Mouse (Mus musculus) limb, embryonic 13.5 days (tissue): Measurements from ENCODE around the gene Plxnc1. TPM values are rescaled to one million over a fixed set of nuclear protein-coding genes. Genes with fewer than 3 reads are reported as not detected.

Experiments
- ATAC-seq: fragments of 200-750 bp; cut with Nextera tagmentation; 2 replicates; pipeline ENCODE4 v1.8.0; 2017; ENCODE audit warnings: low read depth, moderate number of reproducible peaks, moderate TSS enrichment; ENCODE audit not compliant: low FRiP score
- H3K27ac ChIP-seq: fragments of 300-500 bp; sonication (generic); 2 replicates; pipeline ENCODE4 v1.5.1; 2015; ENCODE audit warnings: inconsistent platforms, mild to moderate bottlenecking, moderate library complexity
- H3K27me3 ChIP-seq: fragments of 300-500 bp; sonication (generic); 2 replicates; pipeline ENCODE4 v1.6.1; 2015; ENCODE audit warnings: mild to moderate bottlenecking, inconsistent platforms
- H3K36me3 ChIP-seq: fragments of 300-500 bp; sonication (generic); 2 replicates; pipeline ENCODE4 v1.6.1; 2015; ENCODE audit warnings: inconsistent platforms, mild to moderate bottlenecking, moderate library complexity
- H3K4me1 ChIP-seq: fragments of 300-500 bp; sonication (generic); 2 replicates; pipeline ENCODE4 v1.6.1; 2015; ENCODE audit warnings: inconsistent platforms
- H3K4me2 ChIP-seq: fragments of 300-500 bp; sonication (generic); replicated peaks from 2 replicates; pipeline ENCODE4 v1.6.1; 2015; ENCODE audit warnings: inconsistent platforms, mild to moderate bottlenecking, moderate library complexity
- H3K4me3 ChIP-seq: fragments of 300-500 bp; sonication (generic); 2 replicates; pipeline ENCODE4 v1.5.1; 2015; ENCODE audit warnings: moderate library complexity, mild to moderate bottlenecking, inconsistent platforms
- H3K9ac ChIP-seq: fragments of 300-500 bp; sonication (generic); 2 replicates; pipeline ENCODE4 v1.6.1; 2015; ENCODE audit warnings: mild to moderate bottlenecking, inconsistent platforms
- H3K9me3 ChIP-seq: fragments of 300-500 bp; sonication (generic); 2 replicates; pipeline ENCODE4 v1.6.1; 2016; ENCODE audit warnings: inconsistent platforms
- WGBS: fragments of 180-500 bp; shearing (Covaris S2); methylation state at CpG from one replicate; pipeline ENCODE4 v1.1.7; 2015; 5-methylcytosine and 5-hydroxymethylcytosine counted together
- polyA plus RNA-seq: library from polyadenylated mRNA; unstranded; fragments of >200 nt; fragmentation: Nextera tagmentation; extraction: Ambion mirVana; gene quantifications from 2 replicates; pipeline ENCODE4 v1.2.1, GENCODE M21; 2015

Plxnc1 gene
- polyA plus RNA-seq, result 2.0 and 2.7 TPM in 2 replicates

GRCm38 (mm10) chr10:94944691-94945205 lies at the start of gene Plxnc1:
TSS of gene Plxnc1 (minus strand) at chr10:94944835.
- ATAC-seq, result 0 out of 2 replicates have a peak, but pooled peaks have one; percentile 38
- Histone ChIP-seq H3K9ac (peak within 1 kb of the TSS; percentile 84), H3K36me3 (no peaks in the 10 kb centered on the region), H3K27ac (no peak within 1 kb of the TSS), H3K27me3 (peaks cover 65% of the 10 kb centered on the region), H3K4me2 (peak within 1 kb of the TSS; percentile 99), H3K4me3 (peak within 1 kb of the TSS; percentile 76), H3K9me3 (no peaks in the 10 kb centered on the region), H3K4me1 (peaks cover 35% of the 10 kb centered on the region)
- WGBS, result under 1% methylated on average over 23 of the region's 57 CpGs

DNA sequence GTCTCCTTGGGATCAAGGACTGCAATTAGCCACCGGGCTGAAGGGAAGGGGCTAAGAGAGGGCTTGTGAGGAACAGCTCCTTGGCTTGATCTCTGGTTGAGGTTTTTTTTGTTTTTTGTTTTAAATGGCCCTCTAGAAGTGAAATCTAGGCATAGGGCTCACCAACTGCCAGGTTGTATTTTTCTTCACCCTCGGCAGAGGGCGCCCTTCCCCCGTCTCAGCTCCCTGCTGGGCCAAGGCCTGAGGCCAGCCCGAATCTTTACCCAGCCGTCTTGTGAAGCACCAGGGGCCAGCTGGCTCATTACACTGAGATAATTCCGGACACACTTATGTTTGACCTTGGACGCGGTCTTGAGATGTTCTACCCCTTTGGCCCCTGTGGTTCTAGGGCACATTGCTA lies 47.5 kb upstream of the Plxnc1 start:
- 8% methylated on average over 9 of the region's 9 CpGs for WGBS
- no peak overlapping the region for H3K9ac ChIP-seq
- H3K4me3 ChIP-seq, result peak overlapping the region; percentile 32
- H3K9me3 ChIP-seq, result no peaks in the 10 kb centered on the region
- H3K4me1 ChIP-seq, result peaks cover 28% of the 10 kb centered on the region
- H3K4me2 ChIP-seq, result peak overlapping the region; percentile 61
- no peak overlapping the region for H3K27ac ChIP-seq
- ATAC-seq, result peak; percentile 42; the same call in 1 of the 2 replicates
- H3K27me3 ChIP-seq, result no peaks in the 10 kb centered on the region
- no peaks in the 10 kb centered on the region for H3K36me3 ChIP-seq

DNA sequence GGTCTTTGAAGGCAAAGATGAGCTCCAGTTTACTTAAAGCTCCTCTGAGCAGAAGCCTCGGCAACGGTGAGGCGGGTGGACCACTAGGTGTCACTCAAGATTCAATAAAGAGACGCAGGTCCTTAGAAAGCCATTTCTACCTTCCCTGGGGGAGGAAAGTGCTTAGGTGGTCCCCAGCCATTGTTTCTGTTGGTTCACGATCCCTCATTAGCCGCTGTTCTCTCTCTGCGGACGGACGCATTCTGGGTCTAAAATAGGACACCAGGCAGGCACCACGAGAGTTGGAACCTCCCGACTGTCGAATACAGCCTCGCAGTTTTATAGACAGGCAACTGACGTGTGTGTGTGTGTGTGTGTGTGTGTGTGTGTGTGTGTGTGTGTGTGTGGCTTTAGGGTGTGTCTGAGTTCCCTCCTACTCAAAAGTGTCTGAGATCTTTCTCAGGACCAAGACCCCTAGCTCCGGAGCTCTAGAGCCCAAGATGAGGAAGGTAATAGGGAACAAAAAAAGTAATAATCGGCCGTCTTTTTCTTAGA lies 47.0 kb upstream of the Plxnc1 start:
- peak; percentile 45; the same call in 1 of the 2 replicates for ATAC-seq
- Histone ChIP-seq H3K27ac (peak overlapping the region; percentile 44), H3K4me1 (peaks cover 28% of the 10 kb centered on the region), H3K9me3 (no peaks in the 10 kb centered on the region), H3K9ac (0 out of 2 replicates have a peak overlapping the region, but pooled peaks have one; percentile 19), H3K36me3 (no peaks in the 10 kb centered on the region), H3K4me3 (peak overlapping the region; percentile 32), H3K27me3 (no peaks in the 10 kb centered on the region), H3K4me2 (peak overlapping the region; percentile 61)
- WGBS, result 9% methylated on average over 17 of the region's 17 CpGs

GRCm38 (mm10) chr10:94990768-94991563 lies 46.3 kb upstream of the Plxnc1 start:
- Histone ChIP-seq H3K9ac (no peak overlapping the region), H3K36me3 (no peaks in the 10 kb centered on the region), H3K27me3 (no peaks in the 10 kb centered on the region), H3K4me2 (peak overlapping the region; percentile 61), H3K9me3 (no peaks in the 10 kb centered on the region), H3K4me3 (peak overlapping the region; percentile 32), H3K4me1 (peaks cover 28% of the 10 kb centered on the region), H3K27ac (peak overlapping the region; percentile 44)
- WGBS, result 21% methylated on average over 17 of the region's 17 CpGs
- peak; percentile 73 for ATAC-seq

GRCm38 (mm10) chr10:94989321-94989720 lies 44.7 kb upstream of the Plxnc1 start:
- Histone ChIP-seq H3K9ac (no peak overlapping the region), H3K4me3 (no peak overlapping the region), H3K4me2 (no peak overlapping the region), H3K4me1 (peaks cover 28% of the 10 kb centered on the region), H3K36me3 (no peaks in the 10 kb centered on the region), H3K9me3 (no peaks in the 10 kb centered on the region), H3K27me3 (no peaks in the 10 kb centered on the region), H3K27ac (no peak overlapping the region)
- ATAC-seq, result no peak
- 74% methylated on average over 5 of the region's 5 CpGs for WGBS

- ATAC-seq, result no peak
- Histone ChIP-seq H3K4me3 (no peak overlapping the region), H3K9me3 (no peaks in the 10 kb centered on the region; the same call in 1 of the 2 replicates), H3K36me3 (no peaks in the 10 kb centered on the region), H3K9ac (no peak overlapping the region), H3K4me1 (no peaks in the 10 kb centered on the region), H3K4me2 (no peak overlapping the region), H3K27ac (no peak overlapping the region), H3K27me3 (no peaks in the 10 kb centered on the region; the same call in 1 of the 2 replicates)
- WGBS, result 70% methylated on average over 1 of the region's 1 CpGs
Measured at GRCm38 (mm10) chr10:94985103-94985502, 40.5 kb upstream of the Plxnc1 start.

DNA sequence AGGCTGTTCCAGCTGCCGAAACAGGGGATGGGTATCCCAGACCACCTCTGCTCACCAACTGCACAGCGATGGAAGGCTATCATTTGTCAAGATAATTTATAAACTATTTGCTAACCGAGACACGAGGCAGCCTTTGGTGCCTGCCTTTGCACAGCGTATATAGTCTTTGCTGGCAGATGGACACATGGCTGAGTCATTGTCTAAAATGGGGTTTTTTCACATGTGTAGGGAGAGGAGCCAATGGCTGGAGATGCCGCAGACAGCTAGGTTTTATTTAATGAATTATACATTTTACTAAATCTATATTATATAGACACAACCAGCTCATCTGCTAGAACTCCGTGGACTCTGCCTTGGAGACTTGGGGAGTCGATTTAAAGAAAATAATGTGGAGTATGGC lies 37.9 kb upstream of the Plxnc1 start:
- Histone ChIP-seq H3K27ac (no peak overlapping the region), H3K4me3 (no peak overlapping the region)

DNA sequence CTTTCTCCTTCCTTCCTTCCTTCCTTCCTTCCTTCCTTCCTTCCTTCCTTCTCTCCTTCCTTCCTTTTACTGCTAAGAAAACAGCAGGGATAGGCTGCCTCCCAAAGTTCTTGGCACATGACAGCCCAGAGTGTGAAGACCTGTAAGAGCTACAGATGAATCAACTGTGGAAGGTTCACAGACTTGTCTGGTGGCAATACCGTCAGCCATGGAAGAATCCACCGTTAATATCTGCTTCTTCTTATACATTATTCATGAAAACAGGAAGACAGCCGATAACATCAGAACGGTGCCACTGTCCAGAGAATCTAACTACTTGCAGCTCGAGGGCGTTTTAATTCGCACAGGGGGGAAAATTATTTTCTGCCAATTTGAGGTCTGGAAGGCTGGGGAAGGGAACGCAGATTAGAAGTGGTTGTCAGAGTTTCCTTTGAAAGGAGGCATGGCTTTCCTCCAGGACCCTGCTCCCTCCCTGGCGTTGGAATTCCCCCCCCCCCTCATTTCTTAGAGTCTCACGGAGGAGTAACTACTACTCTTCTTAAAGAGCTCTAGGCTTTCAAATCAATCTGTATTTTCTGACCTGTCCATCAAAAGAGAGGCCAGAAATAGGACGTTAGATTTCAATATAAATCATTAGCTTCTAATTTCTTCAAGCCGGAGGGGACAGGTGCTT lies 37.0 kb upstream of the Plxnc1 start:
- Histone ChIP-seq H3K27ac (no peak overlapping the region), H3K36me3 (no peaks in the 10 kb centered on the region), H3K9me3 (no peaks in the 10 kb centered on the region; the same call in 1 of the 2 replicates), H3K4me1 (no peaks in the 10 kb centered on the region), H3K9ac (no peak overlapping the region), H3K4me3 (no peak overlapping the region), H3K27me3 (no peaks in the 10 kb centered on the region; the same call in 1 of the 2 replicates), H3K4me2 (no peak overlapping the region)
- ATAC-seq, result no peak
- 53% methylated on average over 12 of the region's 12 CpGs for WGBS

More for the DNA sequence above, 37.9 kb upstream of the Plxnc1 start:
- no peaks in the 10 kb centered on the region; the same call in 1 of the 2 replicates for H3K9me3 ChIP-seq
- no peaks in the 10 kb centered on the region; the same call in 1 of the 2 replicates for H3K27me3 ChIP-seq
- ATAC-seq, result no peak
- no peak overlapping the region for H3K9ac ChIP-seq
- no peaks in the 10 kb centered on the region for H3K36me3 ChIP-seq
- H3K4me1 ChIP-seq, result no peaks in the 10 kb centered on the region
- 81% methylated on average over 8 of the region's 8 CpGs for WGBS
- no peak overlapping the region for H3K4me2 ChIP-seq

DNA sequence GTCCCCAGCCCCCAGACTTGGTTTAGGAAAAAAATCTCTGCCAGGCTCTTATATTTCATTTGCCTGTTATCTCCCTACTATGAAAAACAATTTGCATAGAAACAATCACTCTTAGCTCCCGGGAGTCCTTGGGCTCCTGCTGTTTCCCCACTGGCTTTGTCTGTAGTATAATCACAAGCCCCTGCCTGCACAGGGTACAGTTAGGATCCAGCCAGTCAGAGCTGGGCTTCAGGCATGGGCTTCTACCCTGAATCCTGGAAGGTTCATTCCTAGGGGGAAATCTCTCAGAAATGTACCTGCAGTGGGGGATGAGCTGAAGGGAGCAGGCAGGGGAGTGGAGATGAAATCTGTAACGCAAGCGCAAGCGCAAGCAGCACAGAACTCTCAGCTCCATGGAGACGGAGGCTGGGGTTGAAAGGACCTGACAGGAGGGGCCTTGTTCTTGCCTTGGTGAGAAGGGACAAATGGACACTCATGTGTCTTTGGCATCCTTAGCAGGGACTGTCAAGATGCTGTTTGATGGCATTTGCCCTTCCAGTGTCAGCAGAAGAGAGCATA lies 33.7 kb upstream of the Plxnc1 start:
- no peak for ATAC-seq
- H3K4me3 ChIP-seq, result no peak overlapping the region
- H3K9ac ChIP-seq, result no peak overlapping the region

DNA sequence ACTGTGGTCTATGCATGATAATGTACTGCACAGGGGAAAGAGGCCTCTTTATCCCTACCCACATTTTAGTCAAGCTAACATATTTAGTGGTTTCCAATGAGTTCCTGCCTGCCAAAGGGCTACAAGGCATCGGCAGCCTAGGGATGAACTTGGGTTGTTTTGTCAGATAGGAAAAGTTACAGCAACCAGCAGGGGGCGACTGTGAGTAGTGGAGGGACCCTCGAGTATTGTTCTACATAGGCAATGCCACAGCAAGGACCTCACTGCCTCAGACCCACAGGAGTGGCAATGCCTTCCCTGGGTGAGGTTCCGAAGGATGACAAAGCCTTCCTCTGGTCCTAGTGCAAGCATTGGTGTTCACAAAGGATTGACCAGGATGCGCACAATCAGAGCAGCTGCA lies 31.7 kb upstream of the Plxnc1 start:
- Histone ChIP-seq H3K4me2 (no peak overlapping the region), H3K9ac (no peak overlapping the region), H3K27ac (no peak overlapping the region), H3K4me3 (no peak overlapping the region), H3K36me3 (no peaks in the 10 kb centered on the region), H3K4me1 (0 out of 2 replicates have a peak, but pooled peaks cover 9% of the 10 kb centered on the region), H3K9me3 (no peaks in the 10 kb centered on the region), H3K27me3 (no peaks in the 10 kb centered on the region)
- 57% methylated on average over 5 of the region's 5 CpGs for WGBS
- no peak for ATAC-seq

More for the DNA sequence above, 33.7 kb upstream of the Plxnc1 start:
- Histone ChIP-seq H3K27me3 (no peaks in the 10 kb centered on the region; the same call in 1 of the 2 replicates), H3K27ac (no peak overlapping the region), H3K36me3 (no peaks in the 10 kb centered on the region), H3K4me1 (0 out of 2 replicates have a peak, but pooled peaks cover 9% of the 10 kb centered on the region), H3K9me3 (no peaks in the 10 kb centered on the region; the same call in 1 of the 2 replicates), H3K4me2 (no peak overlapping the region)
- WGBS, result 60% methylated on average over 5 of the region's 5 CpGs

- 50% methylated on average over 4 of the region's 4 CpGs for WGBS
- H3K36me3 ChIP-seq, result no peaks in the 10 kb centered on the region
Measured at GRCm38 (mm10) chr10:94975099-94975496, 30.5 kb upstream of the Plxnc1 start.

More at GRCm38 (mm10) chr10:94975099-94975496, 30.5 kb upstream of the Plxnc1 start:
- no peak for ATAC-seq
- H3K4me2 ChIP-seq, result no peak overlapping the region
- no peak overlapping the region for H3K9ac ChIP-seq
- no peaks in the 10 kb centered on the region for H3K27me3 ChIP-seq
- H3K4me3 ChIP-seq, result no peak overlapping the region
- H3K9me3 ChIP-seq, result no peaks in the 10 kb centered on the region
- 0 out of 2 replicates have a peak, but pooled peaks cover 9% of the 10 kb centered on the region for H3K4me1 ChIP-seq
- no peak overlapping the region for H3K27ac ChIP-seq
